Mouse (Mus musculus): ENCODE measurements around the gene Tcl1b4.

GRCm38 (mm10) chr12:105224621-105225320, 23.0 kb downstream of the Tcl1b4 start:
- TF ChIP-seq CTCF (IDR thresholded peaks at IDR 0.05; ENCODE audit: insufficient read depth, low read length) (no peak), POLR2A (IDR thresholded peaks at IDR 0.05; ENCODE audit: borderline replicate concordance, extremely low read depth, low read depth, low read length) (no peak)

All from lung, adult 2 months (tissue).